Mouse (Mus musculus) CD4-positive, CD25-positive, alpha-beta regulatory T cell (primary cell): ENCODE data around the gene Mpig6b. TPM values are rescaled to one million over a fixed set of nuclear protein-coding genes. Genes with fewer than 3 reads are reported as not detected.

ENCODE experiments used
- polyA plus RNA-seq: library from polyadenylated mRNA; unstranded; fragments of 100-300 nt; shearing (Covaris generic); gene quantifications from one replicate; pipeline ENCODE4 v1.2.1, GENCODE M21; 2017

Gene Mpig6b
- polyA plus RNA-seq: not detected

GRCm38 (mm10) chr17:35066084-35066483 is at the start of gene Mpig6b:
TSS of gene Mpig6b (minus strand) at chr17:35066184.

GRCm38 (mm10) chr17:35115046-35116019 is 49.3 kb upstream of the Mpig6b start, which contains the start of gene Ly6g5b:
TSS of gene Ly6g5b (minus strand) at chr17:35115428.

GRCm38 (mm10) chr17:35108097-35108496 is 42.1 kb upstream of the Mpig6b start, which contains the start of gene Ly6g5c:
TSS of gene Ly6g5c (plus strand) at chr17:35108279.

GRCm38 (mm10) chr17:35088825-35089644 is 23.1 kb upstream of the Mpig6b start, which contains the start of gene Abhd16a:
TSS of gene Abhd16a (plus strand) at chr17:35089263.

GRCm38 (mm10) chr17:35085208-35085865 is 19.4 kb upstream of the Mpig6b start, which contains the start of gene Ly6g6f:
TSS of gene Ly6g6f (minus strand) at chr17:35085610.

GRCm38 (mm10) chr17:35077786-35078233 is 11.8 kb upstream of the Mpig6b start, which contains the start of gene Ly6g6d:
TSS of gene Ly6g6d (minus strand) at chr17:35078065.

GRCm38 (mm10) chr17:35076507-35077176 is 10.7 kb upstream of the Mpig6b start, which contains the start of gene Ly6g6e:
TSS of gene Ly6g6e (plus strand) at chr17:35076902.

GRCm38 (mm10) chr17:35064951-35065947 is 735 bp downstream of the Mpig6b start, which contains the start of gene Ly6g6c:
TSS of gene Ly6g6c (plus strand) at chr17:35065388.

GRCm38 (mm10) chr17:35058911-35059892 is 6.8 kb downstream of the Mpig6b start, which contains the start of gene Ddah2:
TSS of gene Ddah2 (plus strand) at chr17:35059035.

GRCm38 (mm10) chr17:35049561-35050016 is 16.4 kb downstream of the Mpig6b start, which contains the start of gene Clic1:
TSS of gene Clic1 (plus strand) at chr17:35049966.

GRCm38 (mm10) chr17:35046681-35047455 is 19.1 kb downstream of the Mpig6b start, which contains the start of gene Msh5:
TSS of gene Msh5 (minus strand) at chr17:35046745.

GRCm38 (mm10) chr17:35027277-35028068 is 38.5 kb downstream of the Mpig6b start, which contains the start of gene Sapcd1:
TSS of gene Sapcd1 (minus strand) at chr17:35028016.

GRCm38 (mm10) chr17:35016376-35016775 is 49.6 kb downstream of the Mpig6b start, which contains the start of gene Vwa7:
TSS of gene Vwa7 (plus strand) at chr17:35016579.

